Mouse (Mus musculus) liver, postnatal 0 days (tissue): ENCODE measurements around the gene Ica1.

Experiments
- CTCF ChIP-seq: sonication (generic); IDR thresholded peaks from 2 replicates; pipeline ENCODE4 v1.5.1; 2016; ENCODE audit warnings: antibody characterized with exemption, low read depth
- EP300 ChIP-seq: IDR thresholded peaks from 2 replicates; pipeline ENCODE4 v1.6.1; 2016; ENCODE audit warnings: antibody characterized with exemption, low read depth, mild to moderate bottlenecking

- no peak for TF ChIP-seq CTCF
- TF ChIP-seq EP300: no peak
These were observed 8.5 kb downstream of the Ica1 start for GRCm38 (mm10) chr6:8769803-8770202.
